Mouse (Mus musculus) cortical plate, adult 2 months (tissue): ENCODE results near the gene Zswim4.

Source experiments
- CTCF ChIP-seq: fragments of 200-500 bp; IDR thresholded peaks from 2 replicates; pipeline ENCODE4 v1.5.1; 2011; ENCODE audit warnings: mild to moderate bottlenecking, control low read depth, low read length; ENCODE audit not compliant: insufficient read depth; ENCODE audit errors: extremely low read depth
- POLR2A ChIP-seq: fragments of 200-500 bp; IDR thresholded peaks from 2 replicates; pipeline ENCODE4 v1.6.1; 2011; ENCODE audit warnings: mild to moderate bottlenecking, low read length, control low read depth; ENCODE audit not compliant: insufficient read depth; ENCODE audit errors: extremely low read depth

- TF ChIP-seq POLR2A (peak; percentile 92), CTCF (no peak)
Measured at GRCm38 (mm10) chr8:84256822-84257610, 20.2 kb upstream of the Zswim4 start, which contains the start of gene Mri1.
